Mouse (Mus musculus): ENCODE measurements at regions not wholly inside any gene's neighbourhood (a gene's known extent, or its start where the extent isn't known, plus 50 kb on each side); places are given as distances from the start of the nearest gene placed in this dataset.
A peak's percentile ranks its signal among the peaks of the same experiment; 100 is the strongest.
"Not testable (repeated sequence)": the region's sequence is repeated elsewhere in the genome, so short reads cannot be mapped to it uniquely, and the experiment has no call there.

GRCm38 (mm10) chr14:19327321-19327720 is 91.4 kb downstream of the Gm21738 start:
- DNase-seq: no peak

DNA sequence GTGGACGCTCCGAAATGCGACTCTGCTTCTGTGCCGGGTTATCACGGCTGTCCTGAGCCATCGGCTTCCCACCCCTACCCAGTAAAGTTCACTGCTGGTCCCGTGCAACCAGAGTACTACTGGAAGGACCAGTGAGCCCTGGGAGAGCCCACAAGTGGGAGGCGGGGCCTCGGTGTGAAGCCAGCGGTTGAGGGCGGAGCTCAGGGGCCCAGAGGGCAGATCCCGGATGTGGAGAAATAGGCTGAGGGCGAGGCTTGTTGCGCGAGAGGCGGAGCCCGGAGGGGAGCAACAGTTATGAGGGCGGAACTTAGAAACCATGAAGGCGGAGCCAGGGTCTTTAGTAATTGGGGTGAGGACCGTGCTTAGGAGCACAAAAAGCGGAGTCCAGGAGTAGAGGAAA is 107.1 kb downstream of the Gm21738 start:
- DNase-seq: no peak

DNA sequence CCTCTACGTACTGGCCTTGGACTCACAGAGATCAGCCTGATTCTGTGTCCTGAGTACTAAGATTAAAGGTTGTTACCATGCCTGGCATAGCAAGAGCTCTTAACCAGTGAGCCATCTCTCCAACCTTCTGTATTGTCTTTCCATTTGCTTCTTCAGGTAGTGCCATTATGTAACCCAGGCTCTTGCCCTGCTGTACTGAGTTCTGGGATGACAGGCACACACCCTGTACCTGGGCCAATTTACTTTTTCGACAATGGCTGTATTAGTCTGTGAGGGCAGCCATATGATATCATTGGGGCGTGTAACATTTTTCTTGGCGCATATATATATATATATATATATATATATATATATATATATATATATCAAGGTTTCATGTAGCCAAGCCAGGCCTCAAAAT is 115.9 kb downstream of the Gm21738 start:
- DNase-seq: not testable (repeated sequence)

GRCm38 (mm10) chr14:19279096-19279495 is 139.6 kb downstream of the Gm21738 start:
- DNase-seq: no peak

GRCm38 (mm10) chr14:19277777-19278385 is 140.8 kb downstream of the Gm21738 start:
- DNase-seq: peak; percentile 75 to 77
